Mouse (Mus musculus) forebrain, embryonic 13.5 days (tissue): ENCODE measurements around the gene Parva. TPM values are rescaled to one million over a fixed set of nuclear protein-coding genes. Genes with fewer than 3 reads are reported as not detected.
A peak's percentile ranks its signal among the peaks of the same experiment; 100 is the strongest.

ENCODE experiments used
- ATAC-seq: fragments of 200-750 bp; cut with Nextera tagmentation; 2 replicates; pipeline ENCODE4 v1.8.0; 2017
- H3K27ac ChIP-seq: fragments of 300-500 bp; sonication (generic); 2 replicates; pipeline ENCODE4 v1.5.1; 2015; ENCODE audit warnings: inconsistent platforms, mild to moderate bottlenecking, moderate library complexity
- H3K27me3 ChIP-seq: fragments of 300-500 bp; sonication (generic); 2 replicates; pipeline ENCODE4 v1.6.1; 2015; ENCODE audit warnings: mild to moderate bottlenecking, inconsistent platforms
- H3K36me3 ChIP-seq: fragments of 300-500 bp; sonication (generic); 2 replicates; pipeline ENCODE4 v1.6.1; 2015; ENCODE audit warnings: mild to moderate bottlenecking, inconsistent platforms; ENCODE audit not compliant: poor library complexity, severe bottlenecking
- H3K4me1 ChIP-seq: fragments of 300-500 bp; sonication (generic); 2 replicates; pipeline ENCODE4 v1.6.1; 2015; ENCODE audit warnings: inconsistent platforms
- H3K4me2 ChIP-seq: fragments of 300-500 bp; sonication (generic); 2 replicates; pipeline ENCODE4 v1.6.1; 2015; ENCODE audit warnings: inconsistent platforms, mild to moderate bottlenecking, moderate library complexity
- H3K4me3 ChIP-seq: fragments of 300-500 bp; sonication (generic); 2 replicates; pipeline ENCODE4 v1.5.1; 2015; ENCODE audit warnings: mild to moderate bottlenecking, inconsistent platforms
- H3K9ac ChIP-seq: fragments of 300-500 bp; sonication (generic); 2 replicates; pipeline ENCODE4 v1.6.1; 2015; ENCODE audit warnings: mild to moderate bottlenecking, inconsistent platforms
- H3K9me3 ChIP-seq: fragments of 300-500 bp; sonication (generic); replicated peaks from 2 replicates; pipeline ENCODE4 v1.6.1; 2016; ENCODE audit warnings: inconsistent platforms
- WGBS: fragments of 180-500 bp; shearing (Covaris S2); methylation state at CpG from one replicate; pipeline ENCODE4 v1.1.7; 2015; 5-methylcytosine and 5-hydroxymethylcytosine counted together
- polyA plus RNA-seq: library from polyadenylated mRNA; unstranded; fragments of >200 nt; fragmentation: Nextera tagmentation; extraction: Ambion mirVana; gene quantifications from 2 replicates; pipeline ENCODE4 v1.2.1, GENCODE M21; 2015

Parva gene
- polyA plus RNA-seq, 1 experiment from 2014 or later = 27.6 TPM

DNA sequence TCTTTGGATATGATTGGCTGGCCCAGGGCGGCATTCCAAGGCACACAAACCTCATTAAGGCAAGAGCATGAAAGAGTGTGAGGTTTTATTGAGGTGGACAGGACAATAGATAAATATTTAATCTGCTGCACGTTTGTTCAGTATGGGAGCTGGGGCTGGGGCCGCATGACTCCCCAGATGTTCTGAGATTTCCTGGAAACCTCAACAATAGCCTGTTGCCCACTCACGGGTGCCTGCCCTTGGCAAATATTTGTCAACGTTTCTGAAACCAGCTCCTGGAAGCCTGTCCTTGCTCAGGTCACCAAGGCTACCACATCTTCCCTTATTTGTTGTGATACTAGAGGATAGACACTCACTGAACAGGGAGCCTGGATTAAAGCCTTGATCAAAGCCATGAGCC, 166.3 kb downstream of the Parva start:
- WGBS = 70% methylated on average over 5 of the region's 5 CpGs
- no peak overlapping the region for H3K9ac ChIP-seq
- H3K27ac ChIP-seq = no peak overlapping the region
- no peaks in the 10 kb centered on the region for H3K9me3 ChIP-seq
- no peak overlapping the region for H3K4me2 ChIP-seq
- no peak overlapping the region for H3K4me3 ChIP-seq
- peaks cover 13% of the 10 kb centered on the region for H3K4me1 ChIP-seq
- H3K27me3 ChIP-seq = no peaks in the 10 kb centered on the region
- no peaks in the 10 kb centered on the region for H3K36me3 ChIP-seq
- no peak for ATAC-seq

DNA sequence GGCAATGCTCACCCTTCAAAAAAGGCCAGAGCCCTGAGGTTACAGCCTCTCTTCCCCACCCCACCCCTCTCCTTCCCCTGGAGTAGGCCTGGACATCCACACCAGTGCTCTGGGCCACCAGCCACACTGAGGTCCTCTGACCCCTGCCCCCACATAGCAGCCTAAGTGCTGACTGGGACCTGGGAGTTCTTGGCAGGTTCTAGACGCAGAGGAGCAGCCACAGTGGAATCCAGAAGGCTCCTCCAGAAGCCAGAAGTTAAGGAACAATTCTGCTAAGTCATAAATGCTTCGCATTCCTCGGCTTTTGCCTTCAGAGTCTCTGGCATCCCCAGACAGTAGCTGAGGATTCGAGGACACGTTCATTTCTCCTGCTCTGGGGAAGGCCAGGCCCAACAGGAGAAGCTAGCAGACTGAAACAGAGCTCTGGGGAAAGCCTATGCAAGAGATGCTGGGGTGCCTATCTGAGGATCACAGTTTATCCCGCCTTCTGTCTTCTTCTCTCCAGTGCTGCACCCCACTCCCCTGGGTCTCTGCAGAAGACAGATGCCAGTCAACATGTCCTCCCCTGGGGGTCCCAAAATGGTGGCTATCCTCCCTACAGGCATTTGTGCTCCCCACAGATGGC, 168.0 kb downstream of the Parva start:
- no peak overlapping the region for H3K27ac ChIP-seq
- H3K9ac ChIP-seq = no peak overlapping the region
- ATAC-seq = no peak
- no peak overlapping the region for H3K4me2 ChIP-seq
- no peaks in the 10 kb centered on the region for H3K27me3 ChIP-seq
- H3K9me3 ChIP-seq = no peaks in the 10 kb centered on the region
- 83% methylated on average over 6 of the region's 6 CpGs for WGBS
- no peaks in the 10 kb centered on the region for H3K36me3 ChIP-seq
- no peak overlapping the region for H3K4me3 ChIP-seq
- no peaks in the 10 kb centered on the region; the same call in none of the 2 replicates for H3K4me1 ChIP-seq

DNA sequence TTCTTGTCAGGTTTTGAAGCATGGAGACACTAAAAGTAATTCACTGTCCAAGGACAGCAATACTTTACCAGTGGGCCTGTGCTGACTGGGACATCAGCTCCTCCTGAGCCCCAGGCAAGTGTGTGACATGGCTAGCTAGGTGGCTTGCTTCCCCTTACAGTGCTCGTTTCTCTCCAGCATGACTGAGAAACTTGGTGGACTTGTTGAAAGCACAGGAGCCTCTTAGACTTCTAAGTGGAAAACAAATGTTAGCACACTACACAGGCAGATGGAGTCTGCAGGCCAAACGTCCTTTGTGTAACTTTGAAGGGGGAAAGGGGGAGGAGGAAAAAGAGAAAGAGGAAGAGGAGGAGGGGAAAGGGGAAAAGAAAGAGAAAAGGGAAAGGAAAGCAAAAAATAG, 172.3 kb downstream of the Parva start:
- Histone ChIP-seq H3K4me2 (no peak overlapping the region), H3K4me1 (peaks cover 5% of the 10 kb centered on the region; the same call in 1 of the 2 replicates), H3K27me3 (no peaks in the 10 kb centered on the region), H3K4me3 (no peak overlapping the region), H3K9ac (no peak overlapping the region), H3K27ac (no peak overlapping the region), H3K9me3 (no peaks in the 10 kb centered on the region), H3K36me3 (no peaks in the 10 kb centered on the region)
- WGBS = 36% methylated on average over 2 of the region's 2 CpGs
- no peak for ATAC-seq

DNA sequence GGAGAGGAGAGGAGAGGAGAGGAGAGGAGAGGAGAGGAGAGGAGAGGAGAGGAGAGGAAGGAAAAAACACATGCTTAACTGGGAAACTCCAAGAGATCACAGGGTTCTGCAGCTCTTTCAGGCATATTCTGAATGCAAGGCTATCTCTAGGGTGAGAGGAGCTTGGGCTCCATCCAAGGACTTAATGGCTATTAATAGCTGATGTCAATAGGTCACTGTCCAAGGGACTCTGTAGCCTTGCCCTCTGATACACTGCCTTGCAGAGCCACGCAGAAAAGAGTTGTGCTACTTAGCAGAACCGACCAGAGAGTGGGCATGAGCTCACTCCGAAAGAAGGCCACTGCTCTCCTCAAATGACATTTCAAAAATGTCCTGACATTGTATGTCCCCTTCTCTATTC, 172.9 kb downstream of the Parva start:
- H3K4me2 ChIP-seq = no peak overlapping the region
- peaks cover 5% of the 10 kb centered on the region; the same call in 1 of the 2 replicates for H3K4me1 ChIP-seq
- no peak overlapping the region for H3K27ac ChIP-seq
- H3K9me3 ChIP-seq = no peaks in the 10 kb centered on the region
- no peak for ATAC-seq
- H3K27me3 ChIP-seq = no peaks in the 10 kb centered on the region
- no peak overlapping the region for H3K4me3 ChIP-seq
- H3K9ac ChIP-seq = no peak overlapping the region
- 68% methylated on average over 3 of the region's 3 CpGs for WGBS
- no peaks in the 10 kb centered on the region for H3K36me3 ChIP-seq

DNA sequence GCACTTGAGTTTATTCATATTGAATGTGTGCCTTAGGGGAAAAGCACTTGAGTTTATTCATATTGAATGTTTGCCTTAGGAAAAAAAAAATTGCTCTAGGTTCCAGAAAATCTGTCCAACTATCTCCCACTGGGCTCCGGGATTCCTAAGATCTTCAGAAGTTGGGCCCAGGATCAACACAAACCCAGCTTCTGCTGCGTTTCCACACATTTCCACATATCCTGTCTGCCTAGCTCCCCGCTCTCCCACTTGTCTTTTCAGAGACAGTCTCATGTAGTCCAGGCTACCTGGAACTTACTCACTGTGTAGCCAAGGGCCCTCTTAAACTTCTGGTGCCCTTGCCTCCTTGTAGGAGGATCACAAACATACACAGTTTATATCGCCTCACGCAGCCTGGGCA, 175.7 kb downstream of the Parva start:
- Histone ChIP-seq H3K36me3 (no peaks in the 10 kb centered on the region), H3K27me3 (no peaks in the 10 kb centered on the region), H3K9ac (no peak overlapping the region), H3K4me1 (peaks cover 5% of the 10 kb centered on the region; the same call in 1 of the 2 replicates), H3K9me3 (no peaks in the 10 kb centered on the region), H3K4me2 (no peak overlapping the region), H3K27ac (peak overlapping the region; percentile 33; the same call in 1 of the 2 replicates), H3K4me3 (no peak overlapping the region)
- 95% methylated on average over 5 of the region's 5 CpGs for WGBS
- ATAC-seq = no peak

DNA sequence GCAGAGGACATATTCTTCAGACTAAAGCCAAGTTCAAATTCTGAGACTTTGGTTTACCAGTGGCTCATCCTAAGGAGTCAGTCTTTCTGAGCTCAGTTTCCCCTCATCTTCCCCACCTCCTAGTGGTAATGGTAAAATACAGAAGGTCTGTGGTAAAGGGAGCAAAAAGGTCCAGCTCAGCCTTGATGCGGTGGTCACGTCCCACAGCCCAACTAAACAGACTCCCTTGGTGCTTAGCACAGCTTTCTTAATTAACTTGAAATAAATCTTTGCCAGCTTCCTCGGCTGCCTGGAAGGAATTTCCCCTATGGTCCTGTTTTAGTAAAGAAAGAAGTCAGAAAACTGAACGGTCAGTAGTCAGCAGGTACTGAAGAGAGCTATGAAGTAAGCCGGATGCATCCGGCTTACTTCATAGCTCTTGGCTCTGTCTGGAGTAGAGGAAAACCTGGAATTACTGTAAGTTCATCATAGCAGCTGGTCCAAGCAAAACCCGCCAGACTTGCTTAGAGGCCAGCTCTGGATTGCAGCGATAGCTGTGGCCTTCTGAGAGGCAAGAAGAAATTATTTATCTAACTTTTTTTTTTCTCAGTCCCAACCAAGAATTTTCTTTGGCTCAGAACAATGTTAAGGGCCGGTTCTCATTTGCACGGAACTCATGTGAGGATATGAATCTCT, 176.3 kb downstream of the Parva start:
- no peaks in the 10 kb centered on the region for H3K9me3 ChIP-seq
- peaks cover 5% of the 10 kb centered on the region; the same call in 1 of the 2 replicates for H3K4me1 ChIP-seq
- peak overlapping the region; percentile 33 for H3K27ac ChIP-seq
- no peak overlapping the region for H3K4me2 ChIP-seq
- H3K36me3 ChIP-seq = no peaks in the 10 kb centered on the region
- H3K27me3 ChIP-seq = no peaks in the 10 kb centered on the region
- H3K9ac ChIP-seq = no peak overlapping the region
- H3K4me3 ChIP-seq = no peak overlapping the region
- 77% methylated on average over 10 of the region's 10 CpGs for WGBS
- ATAC-seq = 0 out of 2 replicates have a peak, but pooled peaks have one; percentile 48

DNA sequence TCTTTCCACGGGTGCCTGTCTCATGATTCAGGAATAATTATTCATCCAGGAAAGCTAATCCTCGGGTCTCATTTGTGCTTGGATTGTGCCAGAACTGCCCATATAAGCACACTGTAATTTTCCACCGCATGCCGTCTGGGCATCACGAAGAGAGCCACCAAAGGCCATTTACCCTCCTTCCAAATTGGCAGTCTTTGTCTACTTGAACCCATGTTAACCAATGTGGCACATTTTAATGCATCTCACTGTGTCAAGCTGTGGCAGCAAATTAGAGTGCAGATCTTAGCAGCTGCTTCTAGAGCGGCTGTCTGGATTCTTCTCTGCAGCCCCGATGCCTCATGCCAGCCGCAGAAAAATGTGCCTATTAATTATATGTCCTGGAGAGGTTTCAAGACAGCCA, 176.9 kb downstream of the Parva start:
- H3K4me2 ChIP-seq = no peak overlapping the region
- H3K4me1 ChIP-seq = peaks cover 5% of the 10 kb centered on the region; the same call in 1 of the 2 replicates
- no peaks in the 10 kb centered on the region for H3K27me3 ChIP-seq
- ATAC-seq = peak; percentile 84
- H3K9ac ChIP-seq = no peak overlapping the region
- H3K4me3 ChIP-seq = no peak overlapping the region
- no peaks in the 10 kb centered on the region for H3K9me3 ChIP-seq
- no peaks in the 10 kb centered on the region for H3K36me3 ChIP-seq
- peak overlapping the region; percentile 33 for H3K27ac ChIP-seq
- WGBS = 34% methylated on average over 8 of the region's 8 CpGs

DNA sequence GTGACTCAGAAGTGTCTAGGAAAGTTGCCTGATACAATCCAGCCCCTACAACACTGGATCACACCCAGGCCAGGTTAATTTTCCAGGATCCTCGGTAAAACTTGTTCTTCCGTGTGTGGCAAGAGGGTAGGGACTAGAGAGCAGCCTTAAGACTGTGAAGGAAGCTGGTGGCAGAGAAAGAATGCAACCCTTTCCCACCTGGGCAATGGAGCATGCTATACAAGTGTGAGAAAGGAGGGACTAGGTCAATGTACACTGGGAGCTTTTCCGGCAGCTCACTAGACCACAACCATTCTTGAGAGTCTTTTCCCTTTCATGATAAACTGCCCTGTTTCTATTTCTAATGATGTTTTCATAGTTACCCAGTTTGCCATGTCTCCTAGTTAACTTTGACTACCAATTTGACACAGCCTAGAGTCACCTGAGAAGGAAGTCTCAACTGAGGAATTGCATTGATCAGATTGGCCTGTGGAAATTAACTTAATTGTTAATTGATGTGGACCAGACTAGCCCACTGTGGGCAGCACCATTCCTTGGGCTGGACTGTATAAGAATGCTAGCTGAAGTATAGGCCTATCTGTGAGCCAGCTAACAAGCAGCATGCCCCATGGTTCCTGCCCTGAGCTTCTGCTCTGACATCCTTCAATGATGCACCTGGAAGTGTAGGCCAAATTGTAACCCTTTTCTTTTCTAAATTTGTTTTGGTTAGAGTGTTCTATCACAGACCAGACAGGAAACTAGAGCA, 186.9 kb downstream of the Parva start:
- Histone ChIP-seq H3K4me2 (no peak overlapping the region), H3K4me1 (peaks cover 4% of the 10 kb centered on the region; the same call in 1 of the 2 replicates), H3K9ac (no peak overlapping the region), H3K36me3 (no peaks in the 10 kb centered on the region), H3K27me3 (no peaks in the 10 kb centered on the region), H3K9me3 (no peaks in the 10 kb centered on the region), H3K27ac (no peak overlapping the region), H3K4me3 (no peak overlapping the region)
- WGBS = 93% methylated on average over 3 of the region's 3 CpGs
- no peak for ATAC-seq

DNA sequence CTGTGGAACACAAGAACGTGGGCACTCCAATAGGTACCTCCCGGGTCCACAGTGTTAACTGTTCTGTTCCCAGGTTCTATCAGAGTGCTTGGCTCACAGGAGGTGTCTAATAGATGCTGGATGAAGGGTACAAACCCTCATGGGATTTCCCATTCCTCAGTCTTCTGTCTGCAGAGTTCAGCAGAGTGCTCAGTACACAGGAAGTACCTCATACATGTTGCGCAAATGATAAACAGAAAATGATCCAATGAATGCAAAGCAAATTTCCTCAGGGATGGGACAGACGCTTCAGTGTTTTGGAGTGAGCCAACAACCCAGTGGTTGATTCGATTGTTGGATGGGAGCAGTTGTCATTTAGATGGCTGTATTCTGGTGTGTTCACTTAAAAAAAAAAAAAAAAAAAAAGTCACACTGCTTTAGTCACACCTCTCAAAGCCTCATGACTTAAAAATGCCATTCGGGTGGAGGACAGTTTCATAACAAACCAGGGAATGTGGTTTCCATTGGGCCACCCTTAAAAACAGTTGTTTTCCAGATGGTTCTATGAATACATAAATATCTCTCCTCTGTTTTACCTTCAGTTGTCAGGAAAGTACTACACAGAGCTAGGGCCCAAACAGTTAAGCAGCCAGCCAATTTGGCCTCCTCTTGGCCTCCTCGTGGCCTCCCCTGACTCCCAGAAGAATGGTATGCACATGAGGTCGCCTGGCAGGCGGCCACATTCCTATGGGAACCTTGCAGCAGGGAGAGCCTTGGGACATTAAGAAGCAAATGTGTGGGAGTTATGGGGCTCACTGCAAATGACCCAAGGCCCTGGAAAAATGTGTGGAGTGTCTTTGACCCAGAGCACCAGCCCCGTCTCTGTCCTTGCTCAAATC, 187.7 kb downstream of the Parva start:
- no peaks in the 10 kb centered on the region for H3K27me3 ChIP-seq
- 75% methylated on average over 10 of the region's 10 CpGs for WGBS
- no peak for ATAC-seq

DNA sequence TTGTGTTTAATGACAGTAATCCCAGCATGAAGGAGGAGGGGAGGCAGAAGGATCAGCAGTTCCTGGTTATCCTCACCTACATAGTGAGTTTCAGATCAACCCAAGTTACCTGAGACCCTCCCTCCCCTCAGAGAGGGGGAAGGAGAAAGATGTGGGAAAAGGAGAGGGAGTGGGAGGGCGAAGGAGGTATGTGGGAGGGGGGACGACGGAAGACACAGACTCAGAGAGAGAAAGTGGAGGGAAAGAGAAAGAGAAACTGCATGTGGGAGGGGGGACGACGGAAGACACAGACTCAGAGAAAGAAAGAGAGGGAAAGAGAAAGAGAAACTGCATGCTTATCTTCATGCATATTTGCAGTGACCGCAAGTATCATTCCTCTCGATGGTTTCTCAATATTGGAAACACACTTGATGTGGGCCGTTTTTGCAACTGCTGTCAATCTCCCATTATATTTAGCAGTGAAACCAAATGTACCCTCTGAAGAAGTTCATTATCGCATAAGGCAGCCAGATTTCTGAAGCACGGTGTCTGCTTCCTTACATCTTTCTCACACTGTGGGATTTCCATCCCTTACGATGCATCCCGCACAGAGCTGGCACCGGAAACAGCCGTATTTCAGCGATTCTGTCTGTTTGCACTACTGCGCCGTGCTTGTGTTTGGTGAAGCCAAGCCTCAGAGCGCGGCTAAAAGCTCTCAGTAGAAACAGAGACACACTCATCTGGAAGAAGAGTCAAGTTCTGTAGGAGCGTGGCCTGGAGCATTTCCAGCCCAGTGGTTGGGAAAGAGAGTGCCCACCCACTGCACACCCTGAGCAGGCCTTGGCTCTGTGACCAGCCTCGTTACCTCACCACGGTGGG, 193.2 kb downstream of the Parva start:
- Histone ChIP-seq H3K4me1 (peaks cover 3% of the 10 kb centered on the region; the same call in 1 of the 2 replicates), H3K9ac (no peak overlapping the region), H3K9me3 (no peaks in the 10 kb centered on the region), H3K27ac (no peak overlapping the region), H3K27me3 (no peaks in the 10 kb centered on the region), H3K4me3 (no peak overlapping the region), H3K4me2 (no peak overlapping the region), H3K36me3 (no peaks in the 10 kb centered on the region)
- 75% methylated on average over 22 of the region's 22 CpGs for WGBS
- no peak for ATAC-seq

More for the DNA sequence above, 187.7 kb downstream of the Parva start:
- no peaks in the 10 kb centered on the region for H3K9me3 ChIP-seq
- no peak overlapping the region for H3K4me2 ChIP-seq
- H3K36me3 ChIP-seq = no peaks in the 10 kb centered on the region
- peaks cover 4% of the 10 kb centered on the region; the same call in 1 of the 2 replicates for H3K4me1 ChIP-seq
- H3K4me3 ChIP-seq = no peak overlapping the region
- no peak overlapping the region for H3K9ac ChIP-seq
- H3K27ac ChIP-seq = no peak overlapping the region

DNA sequence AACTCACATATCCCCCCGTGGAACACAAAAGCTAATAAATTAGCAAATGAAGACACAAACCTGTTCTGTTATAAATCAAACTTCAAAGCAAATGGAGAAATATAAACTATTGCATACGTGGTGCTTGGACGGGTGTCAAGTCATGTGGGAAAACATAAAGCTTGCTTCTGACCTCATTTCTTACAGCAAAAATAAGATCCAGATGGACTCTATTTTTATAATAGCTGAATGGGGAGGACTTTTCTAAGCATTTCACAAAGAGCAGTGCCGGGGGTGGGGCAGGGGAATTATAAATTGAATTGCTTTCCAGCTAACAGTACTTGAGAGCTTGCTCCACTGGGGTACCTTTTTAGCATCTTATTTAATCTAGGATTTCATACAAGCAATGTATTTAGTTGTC, 200.2 kb downstream of the Parva start:
- Histone ChIP-seq H3K27me3 (no peaks in the 10 kb centered on the region), H3K4me1 (no peaks in the 10 kb centered on the region), H3K36me3 (no peaks in the 10 kb centered on the region), H3K27ac (no peak overlapping the region), H3K9me3 (no peaks in the 10 kb centered on the region), H3K4me3 (no peak overlapping the region), H3K9ac (no peak overlapping the region), H3K4me2 (no peak overlapping the region)
- ATAC-seq = no peak
- WGBS = 77% methylated on average over 4 of the region's 4 CpGs
